Mouse (Mus musculus) spleen, adult 2 months (tissue): ENCODE results near the gene Stag1.

ENCODE experiments used
- CTCF ChIP-seq: fragments of 200-500 bp; IDR thresholded peaks from 2 replicates; pipeline ENCODE4 v1.5.1; 2011; ENCODE audit warnings: mild to moderate bottlenecking, inconsistent platforms; ENCODE audit not compliant: insufficient read depth, insufficient read length, insufficient replicate concordance; ENCODE audit errors: extremely low read depth
- POLR2A ChIP-seq: fragments of 200-500 bp; IDR thresholded peaks from 2 replicates; pipeline ENCODE4 v1.6.1; 2011; ENCODE audit warnings: low read depth, low read length, inconsistent platforms

- no peak for TF ChIP-seq CTCF
- no peak for TF ChIP-seq POLR2A
Observed at GRCm38 (mm10) chr9:100580196-100580740, 17.3 kb upstream of the Stag1 start.
